In genomic region chr12:40626521-40626920, GRCm38 (mm10) we compare ENCODE assay signal across 11 mouse cellular contexts.
A peak's percentile ranks its signal among the peaks of the same experiment; 100 is the strongest.
DNase-seq lines count a peak whose midpoint lies in the region; ATAC-seq and TF ChIP-seq lines count a peak whose summit lies in the region.
"Had no signal": no experiment of that assay in that cellular context is flagged by ENCODE, and none has a peak within 500 bp of the region (broad histone marks: within the 10 kb centered on the region; RNA-seq: fewer than 3 reads in every experiment).

No protein-coding gene starts in this region.

- no peak overlapping the region for H3K4me3 ChIP-seq in liver, adult 2 months (ENCODE audit: insufficient read depth, low read depth, low read length)
- H3K4me3 ChIP-seq in liver, embryonic 11.5 days (ENCODE audit: low read depth, low read length): no peak overlapping the region
- H3K4me3 ChIP-seq: neural tube, embryonic 13.5 days had no signal

- ATAC-seq in liver, embryonic 11.5 days (replicated peaks; ENCODE audit: low FRiP score): no peak
- ATAC-seq in monocyte, adult 5-6 weeks (replicated peaks; ENCODE audit: insufficient number of reproducible peaks, low FRiP score, low TSS enrichment, poor library complexity, severe bottlenecking): peak; percentile 100

- no peak overlapping the region for H3K4me2 ChIP-seq in liver, embryonic 11.5 days
- H3K4me2 ChIP-seq: heart, embryonic 11.5 days; neural tube, embryonic 13.5 days had no signal

- no peaks in the 10 kb centered on the region; the same call in 1 of the 2 replicates for H3K79me2 ChIP-seq in liver, adult 2 months (ENCODE audit: control insufficient read depth, insufficient read depth, low read length)

- no peak for TF ChIP-seq CTCF in liver, adult 2 months (IDR thresholded peaks at IDR 0.05; ENCODE audit: low read depth, low read length)

- no peaks in the 10 kb centered on the region for H3K4me1 ChIP-seq in liver, adult 2 months (ENCODE audit: control insufficient read depth, insufficient read depth, low read length)
- H3K4me1 ChIP-seq in liver, embryonic 11.5 days (replicated peaks; ENCODE audit: control insufficient read depth, insufficient read depth, low read length): no peaks in the 10 kb centered on the region

- H3K9ac ChIP-seq in liver, adult 2 months (ENCODE audit: low read depth, low read length): no peak overlapping the region
- H3K9ac ChIP-seq in liver, embryonic 11.5 days (ENCODE audit: low read depth, low read length): no peak overlapping the region
- H3K9ac ChIP-seq: neural tube, embryonic 13.5 days had no signal

- no peaks in the 10 kb centered on the region for H3K9me3 ChIP-seq in liver, embryonic 11.5 days (ENCODE audit: control insufficient read depth, low read length)
- H3K9me3 ChIP-seq: neural tube, embryonic 13.5 days had no signal

- H3K27ac ChIP-seq in liver, adult 2 months (replicated peaks; ENCODE audit: insufficient read depth, low read depth, low read length): no peak overlapping the region
- H3K27ac ChIP-seq in liver, embryonic 11.5 days (ENCODE audit: low read depth, low read length): no peak overlapping the region
- H3K27ac ChIP-seq: neural tube, embryonic 13.5 days had no signal

- no peaks in the 10 kb centered on the region; the same call in 1 of the 2 replicates for H3K36me3 ChIP-seq in liver, adult 2 months (ENCODE audit: control insufficient read depth, insufficient read depth, low read length)
- H3K36me3 ChIP-seq in liver, embryonic 11.5 days (ENCODE audit: control insufficient read depth, insufficient read depth, low read length): no peaks in the 10 kb centered on the region

- peak; percentile 28 for DNase-seq in liver, adult 2 months (ENCODE audit: extremely low read depth, low read depth, low spot score)
- no peak for DNase-seq in liver, embryonic 11.5 days (ENCODE audit: low spot score)
- DNase-seq in Muller cell, postnatal 12 days (ENCODE audit: inconsistent ontology term): peak; percentile 81
- DNase-seq in brain, adult 2 months (ENCODE audit: low read depth, low spot score): peak; percentile 42
- no peak for DNase-seq in cerebellum, postnatal 4 days (ENCODE audit: low spot score in 2 of 2)
- DNase-seq in testis, postnatal 10 days (ENCODE audit: low spot score): no peak
- DNase-seq: right cerebral cortex, postnatal 4 days; thymus, postnatal 25 days had no signal

- no peaks in the 10 kb centered on the region for H3K27me3 ChIP-seq in liver, adult 2 months (ENCODE audit: control insufficient read depth, insufficient read depth, low read length)
- H3K27me3 ChIP-seq in liver, embryonic 11.5 days (replicated peaks; ENCODE audit: control insufficient read depth, insufficient read depth, low read length): no peaks in the 10 kb centered on the region
- H3K27me3 ChIP-seq: neural tube, embryonic 13.5 days had no signal

- 89% methylated on average over 1 of the region's 1 CpGs for WGBS in liver, adult 2 months
- 61% methylated on average over 1 of the region's 1 CpGs for WGBS in liver, embryonic 11.5 days

- no peak for TF ChIP-seq POLR2A in liver, adult 2 months (IDR thresholded peaks at IDR 0.05; ENCODE audit: extremely low read depth, insufficient read depth, low read length)

Comparison
In these comparisons a context has a peak if more than half of its experiments do, and no peak if none do; other contexts are left out.
1. DNase-seq: peak in liver, adult 2 months (single experiment), Muller cell, postnatal 12 days (single experiment) and brain, adult 2 months (single experiment); none in liver, embryonic 11.5 days (single experiment), cerebellum, postnatal 4 days (0 of 2) and testis, postnatal 10 days (single experiment).